Mouse (Mus musculus): ENCODE results near the gene Lingo3.

The Lingo3 gene

DNA sequence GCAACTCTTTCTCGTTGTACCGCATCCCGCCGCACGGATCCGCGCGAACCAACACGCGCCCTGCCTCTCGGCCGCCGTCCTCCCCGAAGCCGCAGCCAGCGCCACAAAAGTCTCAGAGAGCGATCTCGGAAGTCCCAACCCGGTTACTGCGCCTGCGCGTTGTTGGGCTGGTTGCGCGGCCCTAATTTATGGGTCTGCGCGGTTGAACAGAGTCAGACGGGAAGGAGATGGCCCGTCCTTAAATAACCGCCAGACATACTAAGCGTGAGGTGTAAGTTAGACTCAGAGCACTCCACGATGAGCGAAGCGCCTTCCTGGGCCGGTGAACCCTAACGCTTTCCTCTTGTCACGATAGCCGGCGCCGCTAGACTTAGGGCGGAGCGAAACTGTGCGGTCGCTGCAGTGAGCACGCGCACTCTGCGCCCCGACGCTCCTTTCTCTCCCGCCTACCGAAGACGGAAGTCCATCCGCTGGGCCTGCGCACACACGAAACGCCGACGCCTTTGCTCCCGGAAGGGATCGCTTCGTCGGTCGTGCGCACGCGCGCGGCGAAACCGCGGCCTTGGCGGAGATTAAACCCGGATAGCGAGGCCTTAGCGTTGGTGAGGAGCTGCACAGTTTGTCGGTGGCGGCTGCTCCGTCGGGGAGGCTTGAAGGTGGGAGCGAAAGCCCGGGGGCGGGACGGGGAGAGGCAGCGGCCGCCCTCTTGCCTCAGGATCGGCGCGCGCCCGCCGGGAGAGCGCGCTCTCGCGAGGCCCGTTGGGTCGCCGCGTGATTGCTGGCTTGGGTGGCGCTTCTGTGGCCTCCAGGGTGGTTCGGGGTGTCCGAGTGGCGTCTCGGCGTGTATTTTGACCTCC, 45.5 kb downstream of the Lingo3 start, which contains the start of the genes Sf3a2 and Plekhj1:
Sf3a2 (plus strand) TSS at position 49 of the 857 bp plus-strand sequence.
Plekhj1 (minus strand) TSS at position 477 of the 857 bp plus-strand sequence.
- peak; percentile 98 for DNase-seq

- no peak for DNase-seq
These were observed 46.4 kb downstream of the Lingo3 start for GRCm38 (mm10) chr10:80797186-80798149.

- DNase-seq = no peak
These were observed 47.5 kb downstream of the Lingo3 start for GRCm38 (mm10) chr10:80796307-80796848.

DNA sequence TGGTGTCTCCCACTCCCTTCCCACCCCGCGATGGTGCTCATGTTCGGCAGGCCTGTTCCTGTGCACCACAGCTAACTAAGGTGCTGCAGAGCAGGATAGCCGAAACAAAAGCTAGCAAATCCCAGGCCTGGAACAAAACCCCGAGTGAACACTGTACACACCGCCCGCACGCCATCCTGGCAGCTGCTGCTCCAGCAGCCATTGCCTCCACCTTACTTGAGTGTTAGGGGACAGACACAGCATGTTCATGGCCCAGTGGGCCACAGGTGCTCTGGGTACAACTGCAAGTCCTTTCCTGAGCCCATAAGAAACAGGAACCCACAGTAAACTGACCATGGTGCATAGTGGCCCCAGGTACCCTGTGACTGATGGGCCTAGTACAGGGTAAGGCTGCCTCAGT, 49.1 kb downstream of the Lingo3 start:
- no peak for DNase-seq

GRCm38 (mm10) chr10:80793803-80794202, 50.0 kb downstream of the Lingo3 start:
- no peak for DNase-seq

DNA sequence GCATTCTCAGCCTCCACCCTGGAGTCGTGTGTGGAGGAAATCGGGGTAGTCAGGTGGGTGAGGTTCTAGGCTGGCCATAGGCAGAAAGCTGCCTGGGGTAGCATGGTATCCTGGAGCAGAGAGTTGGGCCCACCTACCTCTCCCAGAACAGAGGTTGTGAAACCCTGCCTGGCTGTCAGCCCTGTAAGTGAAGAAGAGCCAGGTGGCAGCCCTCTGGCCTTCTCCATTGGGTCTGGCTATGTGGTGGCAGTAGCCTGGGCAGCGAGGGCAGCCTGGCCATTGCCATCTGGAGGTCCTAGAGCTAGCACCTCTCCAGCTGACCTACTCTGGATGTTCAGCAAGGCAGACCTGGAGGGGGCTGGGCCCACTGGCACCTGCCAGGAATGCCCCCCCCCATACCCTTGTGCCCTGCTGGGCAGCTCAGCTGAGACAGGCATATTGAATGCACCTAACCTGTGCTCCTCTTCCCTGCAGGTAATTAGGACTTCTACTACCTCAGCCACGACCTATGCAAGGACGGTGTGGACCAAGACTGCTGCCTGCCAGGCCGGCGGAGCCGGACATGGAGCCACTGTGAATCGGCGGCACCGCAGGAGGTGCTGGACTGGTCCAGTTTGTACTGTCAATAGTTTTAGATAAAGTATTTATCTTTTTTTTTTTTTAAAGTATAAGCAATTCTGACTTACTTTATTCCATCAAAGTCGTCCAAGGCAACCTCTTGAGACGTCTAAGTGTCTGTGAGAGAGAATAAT, 50.6 kb downstream of the Lingo3 start:
- DNase-seq = no peak

DNA sequence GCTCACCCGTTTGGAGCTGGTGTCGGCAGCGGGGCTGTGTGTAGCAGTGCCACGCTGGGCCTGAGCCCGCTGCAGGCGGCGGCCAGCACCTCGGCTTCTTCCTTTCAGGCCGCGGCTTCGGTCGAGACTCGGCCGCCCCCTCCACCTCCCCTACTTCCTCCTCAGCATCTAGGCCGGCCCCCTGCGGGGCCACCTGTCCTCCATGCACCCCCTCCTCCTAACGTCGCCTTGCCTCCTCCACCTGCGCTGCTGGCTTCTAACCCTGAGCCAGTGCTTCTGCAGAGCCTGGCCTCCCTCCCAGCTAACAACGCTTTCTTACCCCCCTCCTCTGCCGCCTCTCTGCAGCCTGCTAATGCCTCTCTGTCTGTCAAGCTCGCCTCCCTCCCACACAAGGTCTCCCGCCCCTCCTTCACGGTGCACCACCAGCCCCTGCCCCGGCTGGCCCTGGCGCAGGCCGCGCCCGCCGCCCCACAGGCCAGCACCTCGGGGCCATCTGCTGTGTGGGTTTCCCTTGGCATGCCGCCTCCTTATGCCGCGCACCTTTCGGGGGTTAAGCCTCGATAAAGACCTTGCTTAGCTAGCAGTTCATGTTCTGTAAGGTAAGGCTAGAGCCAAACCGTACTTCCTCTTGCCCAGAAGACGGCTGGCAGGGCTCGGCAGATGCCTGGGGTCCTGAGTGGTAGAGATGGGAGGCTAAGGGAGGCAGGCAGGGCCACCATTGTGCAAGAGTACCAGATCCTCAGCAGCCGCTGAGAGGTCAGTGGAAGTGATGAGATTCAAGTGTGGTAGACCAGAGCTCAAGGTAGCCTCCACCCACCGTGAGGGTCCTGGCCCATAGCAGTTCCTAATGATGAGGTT, 51.4 kb downstream of the Lingo3 start:
- DNase-seq = no peak

- no peak for DNase-seq
These were observed 52.2 kb downstream of the Lingo3 start for GRCm38 (mm10) chr10:80791476-80792174.

- no peak for DNase-seq
These were observed 53.0 kb downstream of the Lingo3 start for GRCm38 (mm10) chr10:80790761-80791404.

DNA sequence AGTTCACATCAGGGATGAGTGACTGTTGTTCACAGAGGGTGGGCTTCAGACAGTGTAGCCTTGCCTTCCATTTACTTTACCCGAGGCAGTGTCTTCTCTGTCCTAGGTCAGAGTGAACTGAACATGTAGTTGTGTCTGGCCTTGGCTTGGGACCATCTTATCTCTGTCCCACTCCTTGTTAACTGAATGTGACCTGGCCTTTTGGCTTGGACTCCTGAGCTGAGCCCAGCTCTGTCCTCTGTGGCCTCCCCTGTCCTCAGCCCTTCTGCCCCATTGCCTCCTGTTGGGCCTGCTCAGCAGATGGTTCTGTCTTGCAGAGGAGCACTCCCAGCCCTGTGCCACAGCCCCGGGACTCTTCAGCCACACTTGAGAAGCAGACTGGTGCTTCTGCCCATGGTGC, 56.3 kb downstream of the Lingo3 start:
- DNase-seq = no peak

- no peak for DNase-seq
These were observed 57.9 kb downstream of the Lingo3 start for GRCm38 (mm10) chr10:80785963-80786362.

- no peak for DNase-seq
These were observed 59.0 kb downstream of the Lingo3 start for GRCm38 (mm10) chr10:80784871-80785270.

DNA sequence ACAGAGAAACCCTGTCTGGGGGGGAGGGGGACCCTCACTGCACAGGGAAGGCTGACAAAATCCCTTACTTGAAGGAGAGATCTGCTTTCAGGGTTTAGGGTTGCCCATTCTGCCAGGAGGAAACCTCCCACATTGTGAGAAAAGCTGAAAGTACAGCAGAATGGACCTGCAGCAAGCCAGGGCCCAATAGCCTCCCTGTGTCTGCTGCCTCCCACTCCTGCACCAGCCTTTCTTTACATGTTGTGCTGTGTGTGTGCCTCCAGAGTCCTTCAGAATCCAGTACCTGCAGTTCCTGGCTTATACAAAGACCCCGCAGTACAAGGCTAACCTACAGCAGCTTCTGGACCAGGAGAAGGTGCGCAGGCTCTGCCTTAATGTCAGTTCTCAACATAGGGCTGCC, 59.5 kb downstream of the Lingo3 start:
- no peak for DNase-seq

Measured in right cerebral cortex, postnatal 4 days (tissue).